In genomic region chr5:147055572-147056245, GRCm38 (mm10) we compare ENCODE assay signal across 15 mouse cellular contexts. TPM values are rescaled to one million over a fixed set of nuclear protein-coding genes. Genes with fewer than 3 reads are reported as not detected.
DNase-seq lines count a peak whose midpoint lies in the region; ATAC-seq and TF ChIP-seq lines count a peak whose summit lies in the region.
"Had no signal": no experiment of that assay in that cellular context is flagged by ENCODE, and none has a peak within 500 bp of the region (broad histone marks: within the 10 kb centered on the region; RNA-seq: fewer than 3 reads in every experiment).

No protein-coding gene starts in this region.

- H3K9me3 ChIP-seq in lung, postnatal 0 days (ENCODE audit: low read length): no peaks in the 10 kb centered on the region
- no peaks in the 10 kb centered on the region for H3K9me3 ChIP-seq in G1E (replicated peaks)
- H3K9me3 ChIP-seq in forebrain, embryonic 11.5 days (ENCODE audit: control insufficient read depth, low read length): no peaks in the 10 kb centered on the region
- H3K9me3 ChIP-seq: embryonic facial prominence, embryonic 15.5 days; liver, embryonic 13.5 days had no signal

- no peak; the same call in 1 of the 2 replicates for TF ChIP-seq EP300 in lung, postnatal 0 days (IDR thresholded peaks at IDR 0.05)

- peak; percentile 50 for ATAC-seq in lung, postnatal 0 days
- ATAC-seq in G1E (ENCODE audit: extremely low read depth, insufficient number of reproducible peaks, low FRiP score, poor library complexity, severe bottlenecking): peak; percentile 15; the same call in 1 of the 2 replicates
- no peak for ATAC-seq in forebrain, embryonic 11.5 days (replicated peaks; ENCODE audit: low FRiP score)
- ATAC-seq: intestine, postnatal 0 days had no signal

- H3K9ac ChIP-seq in lung, postnatal 0 days (replicated peaks; ENCODE audit: low read depth): no peak overlapping the region
- H3K9ac ChIP-seq in forebrain, embryonic 11.5 days (ENCODE audit: low read length): no peak overlapping the region
- H3K9ac ChIP-seq: embryonic facial prominence, embryonic 15.5 days; liver, embryonic 13.5 days had no signal

- peak; percentile 82 for DNase-seq in heart, adult 11 months
- DNase-seq in heart, adult 18-20 months: no peak
- peak; percentile 55 for DNase-seq in lung, postnatal 0 days (ENCODE audit: low spot score)
- DNase-seq in lung, postnatal 14 days: no peak
- no peak for DNase-seq in G1E (ENCODE audit: low spot score)
- peak; percentile 59 to 63 for DNase-seq in right cerebral cortex, postnatal 36 days (ENCODE audit: low spot score in 2 of 2)
- DNase-seq in spleen, postnatal 10 days (ENCODE audit: low spot score in 2 of 2): no peak
- no peak for DNase-seq in forebrain, embryonic 11.5 days (ENCODE audit: low spot score)
- DNase-seq: adrenal gland, adult 2 months; cerebellum, adult 11-12 months; gastrocnemius, postnatal 10 days; liver, embryonic 13.5 days; midbrain, embryonic 14.5 days had no signal

- H3K27ac ChIP-seq in lung, postnatal 0 days (ENCODE audit: low read length): peak overlapping the region; percentile 64
- no peak overlapping the region for H3K27ac ChIP-seq in forebrain, embryonic 11.5 days (ENCODE audit: low read depth, low read length)
- H3K27ac ChIP-seq: embryonic facial prominence, embryonic 15.5 days; liver, embryonic 13.5 days had no signal

- 0 out of 2 replicates have a peak overlapping the region, but pooled peaks have one; percentile 11 for H3K4me2 ChIP-seq in lung, postnatal 0 days (replicated peaks; ENCODE audit: low read depth, low read length)
- no peak overlapping the region for H3K4me2 ChIP-seq in forebrain, embryonic 11.5 days (ENCODE audit: low read depth, low read length, severe bottlenecking)
- H3K4me2 ChIP-seq: embryonic facial prominence, embryonic 15.5 days; liver, embryonic 13.5 days had no signal

- 52% methylated on average over 6 of the region's 6 CpGs for WGBS in lung, postnatal 0 days
- WGBS in forebrain, embryonic 11.5 days: 89% methylated on average over 6 of the region's 6 CpGs

- H3K36me3 ChIP-seq in lung, postnatal 0 days (ENCODE audit: insufficient read depth, low read length): no peaks in the 10 kb centered on the region
- H3K36me3 ChIP-seq in G1E (replicated peaks): peaks cover 34% of the 10 kb centered on the region
- no peaks in the 10 kb centered on the region for H3K36me3 ChIP-seq in forebrain, embryonic 11.5 days (ENCODE audit: control insufficient read depth, insufficient read depth, low read length)
- H3K36me3 ChIP-seq: embryonic facial prominence, embryonic 15.5 days; liver, embryonic 13.5 days had no signal

- no peaks in the 10 kb centered on the region for H3K27me3 ChIP-seq in lung, postnatal 0 days (replicated peaks; ENCODE audit: insufficient read depth, low read length)
- H3K27me3 ChIP-seq in G1E (ENCODE audit: insufficient read depth, low read length): no peaks in the 10 kb centered on the region
- H3K27me3 ChIP-seq in forebrain, embryonic 11.5 days (ENCODE audit: control insufficient read depth, insufficient read depth, low read length): no peaks in the 10 kb centered on the region
- H3K27me3 ChIP-seq: embryonic facial prominence, embryonic 15.5 days; liver, embryonic 13.5 days had no signal

- H3K4me1 ChIP-seq in lung, postnatal 0 days (ENCODE audit: insufficient read depth, low read depth, low read length): peaks cover 15% of the 10 kb centered on the region; the same call in 1 of the 2 replicates
- H3K4me1 ChIP-seq in G1E (ENCODE audit: insufficient read depth, low read depth, low read length): peaks cover 13% of the 10 kb centered on the region; the same call in 1 of the 2 replicates
- no peaks in the 10 kb centered on the region; the same call in 1 of the 2 replicates for H3K4me1 ChIP-seq in forebrain, embryonic 11.5 days (replicated peaks; ENCODE audit: control insufficient read depth, insufficient read depth, low read length)

- TF ChIP-seq CTCF in lung, postnatal 0 days (IDR thresholded peaks at IDR 0.05): no peak
- TF ChIP-seq CTCF in G1E (IDR thresholded peaks at IDR 0.05; ENCODE audit: low read depth, low read length): no peak

- no peak overlapping the region for H3K4me3 ChIP-seq in lung, postnatal 0 days (ENCODE audit: low read depth, low read length)
- H3K4me3 ChIP-seq in G1E (ENCODE audit: low read depth, low read length): no peak overlapping the region
- no peak overlapping the region for H3K4me3 ChIP-seq in forebrain, embryonic 11.5 days (ENCODE audit: low read depth, low read length)
- H3K4me3 ChIP-seq: embryonic facial prominence, embryonic 15.5 days; liver, embryonic 13.5 days had no signal

RNA-seq across cellular contexts. Expression of gene Lnx2, which starts 20.7 kb away (rescaled TPM):
- 10 to 100 TPM; 12.3 to 13.1 TPM for total RNA-seq in heart, adult 18-20 months (2021)
- 12.4 and 14.5 TPM in 2 replicates for polyA plus RNA-seq in lung, postnatal 0 days (2015; fragmentation: Nextera tagmentation; extraction: Ambion mirVana)
- total RNA-seq in G1E (2014; fragmentation: Nextera tagmentation) (28.4 and 34.4 TPM in 2 replicates), G1E (2017) (13.1 TPM in 2 replicates)
- 15.9 and 18.8 TPM in 2 replicates for polyA plus RNA-seq in G1E (2012)
- polyA plus RNA-seq in forebrain, embryonic 11.5 days (2014; fragmentation: Nextera tagmentation; extraction: Ambion mirVana): 9.7 and 9.9 TPM in 2 replicates

RNA-seq across cellular contexts. Expression of gene Polr1d, which starts 21.1 kb away (rescaled TPM):
- 10 to 100 TPM; 71.6 to 78.8 TPM for total RNA-seq in heart, adult 18-20 months (2021)
- polyA plus RNA-seq in lung, postnatal 0 days (2015; fragmentation: Nextera tagmentation; extraction: Ambion mirVana): 106 and 107 TPM in 2 replicates
- total RNA-seq in G1E (2014; fragmentation: Nextera tagmentation): 107 and 124 TPM in 2 replicates
- 186 and 188 TPM in 2 replicates for total RNA-seq in G1E (2017)
- 113 and 131 TPM in 2 replicates for polyA plus RNA-seq in G1E (2012)
- 110 and 115 TPM in 2 replicates for polyA plus RNA-seq in forebrain, embryonic 11.5 days (2014; fragmentation: Nextera tagmentation; extraction: Ambion mirVana)

Comparison
In these comparisons a context has a peak if more than half of its experiments do, and no peak if none do; other contexts are left out.
1. DNase-seq: peak in heart, adult 11 months (single experiment), lung, postnatal 0 days (single experiment) and right cerebral cortex, postnatal 36 days (2 of 2); none in heart, adult 18-20 months (0 of 2), lung, postnatal 14 days (single experiment), G1E (single experiment), spleen, postnatal 10 days (0 of 2) and forebrain, embryonic 11.5 days (single experiment).